Mouse (Mus musculus) ZHBTc4 (cell line): ENCODE measurements at regions not wholly inside any gene's neighbourhood (a gene's known extent, or its start where the extent isn't known, plus 50 kb on each side); places are given as distances from the start of the nearest gene placed in this dataset.

Source experiments
- DNase-seq: peaks from one replicate; pipeline ENCODE4 v3.0.0-alpha.2; 2011; ENCODE audit warnings: low read depth, low spot score

DNA sequence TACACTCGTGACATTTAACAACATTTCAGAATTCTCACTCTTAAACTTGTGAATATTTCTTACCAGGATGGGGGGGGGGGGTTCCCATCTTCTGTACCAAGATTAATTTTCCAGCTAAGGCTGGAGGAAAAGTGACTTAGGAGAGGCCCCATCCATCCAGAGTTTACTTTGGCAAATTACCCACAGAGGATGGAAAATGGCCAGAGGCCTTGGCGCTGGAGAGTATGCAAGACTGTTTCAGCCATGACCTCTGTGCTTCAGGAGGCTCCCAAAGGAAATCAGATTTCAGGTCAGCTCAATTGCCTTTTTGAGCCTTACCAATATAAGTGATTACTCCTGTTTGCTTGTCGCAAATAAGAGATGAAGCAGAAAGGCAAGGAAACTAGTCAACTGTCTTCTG is 143.4 kb upstream of the F930015N05Rik start:
- DNase-seq, result no peak

DNA sequence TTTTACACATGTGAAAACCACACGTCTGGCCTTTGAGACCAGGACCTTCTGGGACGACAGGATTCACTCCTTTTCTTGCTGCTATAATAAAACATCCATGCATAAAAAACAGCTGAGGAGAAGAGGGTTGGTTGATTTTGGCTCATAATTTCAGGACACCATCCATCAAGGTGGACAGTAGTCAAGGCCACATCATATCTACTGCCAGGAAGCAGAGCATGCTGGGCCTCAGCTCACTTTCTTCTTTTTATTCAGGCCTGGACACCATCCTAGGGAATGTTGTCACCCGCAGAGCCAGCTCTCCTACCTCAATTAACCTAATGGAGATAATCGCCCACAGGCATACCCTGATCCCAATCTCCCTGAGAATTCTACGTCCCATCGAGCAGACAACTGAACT is 149.6 kb upstream of the F930015N05Rik start:
- no peak for DNase-seq

DNA sequence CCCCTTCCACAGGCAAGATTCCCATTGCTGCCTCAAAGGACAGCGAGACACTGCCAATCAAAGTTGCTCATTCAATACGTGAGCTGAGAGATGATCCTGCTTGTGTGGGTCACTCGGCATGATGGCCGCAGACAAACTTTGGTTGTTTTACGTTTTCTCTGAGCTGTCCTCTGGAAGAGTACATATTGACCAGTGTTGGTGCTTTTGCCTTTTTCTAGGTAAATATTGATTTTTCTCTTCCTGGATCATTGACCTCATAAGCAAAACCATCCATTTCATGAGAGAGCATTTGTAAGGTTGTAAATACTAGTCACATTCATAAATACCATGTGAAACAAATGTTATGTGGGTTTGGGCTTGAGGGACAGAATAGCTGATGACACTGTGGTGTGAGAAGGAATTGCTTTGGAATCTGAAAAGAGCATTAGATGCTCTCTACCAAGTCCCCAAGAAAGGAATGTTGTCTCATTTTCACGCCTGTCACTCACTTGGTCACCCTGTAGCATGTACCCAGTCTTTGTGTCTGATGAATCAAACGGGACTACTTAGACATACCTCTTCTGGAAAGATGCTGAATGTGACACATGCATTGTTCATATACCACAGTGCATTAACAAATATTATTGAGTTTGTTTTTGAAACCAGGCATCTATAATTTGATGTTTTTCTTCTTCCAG is 150.7 kb upstream of the F930015N05Rik start:
- DNase-seq, result no peak

DNA sequence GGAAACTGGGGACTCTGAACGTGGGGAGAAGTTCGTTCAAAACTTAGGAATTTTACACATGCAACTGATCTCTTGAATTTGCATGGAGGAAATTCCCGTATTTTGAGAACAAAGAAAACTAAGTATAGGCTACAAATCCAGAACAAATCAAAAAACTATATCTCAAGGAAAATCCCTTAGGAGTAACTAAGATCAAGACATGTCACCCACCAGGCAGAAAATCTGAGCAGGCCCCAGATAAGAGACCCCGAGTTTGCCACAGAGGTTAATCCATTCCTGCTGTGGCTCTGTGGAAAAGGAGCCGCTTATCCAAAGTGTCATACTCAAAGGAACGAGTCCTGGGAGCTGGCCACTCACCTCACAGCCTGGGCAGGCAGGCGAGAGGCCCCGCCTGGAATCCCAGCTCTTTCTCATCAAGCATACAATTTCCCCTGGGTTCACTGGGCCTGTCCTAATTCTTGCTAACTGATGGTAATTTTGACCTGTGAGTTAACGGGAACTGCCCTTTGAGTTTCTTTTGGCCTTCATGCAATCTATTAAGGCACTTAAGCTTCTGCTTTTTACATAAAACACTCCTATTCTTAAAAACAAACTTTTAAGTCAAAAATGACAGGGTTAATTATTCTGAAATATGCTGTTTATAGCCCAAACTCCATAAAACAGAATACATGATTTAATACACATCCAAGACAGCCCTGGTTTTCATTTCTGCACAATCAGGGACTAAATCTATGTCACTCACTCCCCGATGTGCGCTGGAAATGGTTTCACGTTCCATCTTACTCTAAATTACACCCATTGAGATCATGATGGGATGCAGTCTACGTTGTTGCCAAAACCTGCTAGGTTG is 151.5 kb upstream of the F930015N05Rik start:
- peak; percentile 2 for DNase-seq

DNA sequence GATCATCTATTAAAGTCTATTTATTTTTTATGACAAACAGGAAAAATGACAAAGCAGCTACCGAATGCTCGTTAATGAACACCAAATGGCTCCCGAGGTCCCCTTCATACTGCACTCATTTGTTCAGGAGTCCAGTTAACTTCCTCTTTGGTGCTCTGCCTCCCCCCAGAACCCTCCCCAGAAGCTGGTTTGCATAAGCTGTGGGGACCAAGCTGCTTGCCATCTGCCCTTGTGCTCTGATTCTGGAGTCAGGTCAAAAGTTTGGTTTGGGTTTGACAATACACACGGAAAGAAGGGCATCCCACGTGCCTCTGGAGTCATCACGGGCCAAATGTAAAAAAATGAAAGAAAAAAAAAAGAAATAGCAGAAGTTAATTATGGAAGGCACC is 152.1 kb upstream of the F930015N05Rik start:
- no peak for DNase-seq

DNA sequence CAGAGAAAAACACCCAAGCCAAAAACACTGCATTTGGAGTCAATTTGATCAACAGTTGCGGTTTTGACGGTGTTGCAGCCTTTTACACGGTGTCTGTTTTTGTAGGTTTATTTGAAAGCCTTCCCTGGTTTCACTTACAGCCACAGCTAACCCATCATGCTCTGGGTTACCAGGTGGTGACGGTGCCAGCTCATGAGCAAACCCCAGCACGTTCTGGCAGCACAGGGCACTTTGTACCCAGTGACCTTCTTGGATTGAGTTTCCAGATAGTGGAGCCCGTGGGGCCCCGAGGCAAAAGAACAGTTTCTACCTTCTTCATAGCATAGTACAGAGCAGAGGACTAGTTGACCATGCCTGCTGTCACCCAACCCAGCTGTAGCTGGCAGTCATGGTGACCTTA is 152.6 kb upstream of the F930015N05Rik start:
- DNase-seq, result no peak

DNA sequence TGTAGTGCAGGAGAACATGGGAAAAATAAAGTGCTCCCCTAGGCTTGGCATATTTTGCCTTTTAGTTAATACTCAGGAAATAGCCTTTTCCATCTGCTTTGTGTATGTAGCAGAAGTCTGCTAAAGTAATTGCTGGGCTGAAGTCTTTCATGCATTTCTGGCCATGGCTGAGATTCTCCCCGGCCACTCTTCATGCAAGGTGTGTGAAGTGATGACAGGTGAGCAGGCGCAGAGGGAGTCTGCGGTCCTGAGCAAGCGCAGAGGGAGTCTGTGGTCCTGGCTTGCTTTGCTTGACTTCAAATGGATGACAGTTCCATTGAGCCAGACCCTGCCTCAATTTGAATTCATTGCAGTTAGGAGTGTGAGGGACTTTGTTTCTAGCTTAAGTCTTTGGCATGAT is 153.6 kb upstream of the F930015N05Rik start:
- no peak for DNase-seq

DNA sequence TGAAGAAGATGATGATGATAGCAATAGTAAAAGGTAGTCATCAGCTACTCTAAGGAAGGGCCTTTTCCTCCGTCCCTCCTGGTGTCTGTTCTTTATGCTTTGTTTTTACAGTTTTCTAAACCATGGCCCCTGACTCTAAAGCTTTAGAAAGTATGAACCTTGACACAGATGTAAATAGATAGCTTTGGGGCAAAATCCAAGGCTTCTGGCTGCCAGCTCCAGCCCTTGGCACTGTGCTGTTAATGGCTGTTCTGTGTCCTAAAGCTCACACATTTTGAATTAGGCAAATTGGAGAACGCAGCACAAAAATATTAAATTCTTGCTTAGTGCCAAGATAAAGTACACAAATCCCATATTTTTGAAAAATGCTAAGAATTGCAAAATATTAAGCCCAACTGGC is 155.8 kb upstream of the F930015N05Rik start:
- DNase-seq, result no peak

DNA sequence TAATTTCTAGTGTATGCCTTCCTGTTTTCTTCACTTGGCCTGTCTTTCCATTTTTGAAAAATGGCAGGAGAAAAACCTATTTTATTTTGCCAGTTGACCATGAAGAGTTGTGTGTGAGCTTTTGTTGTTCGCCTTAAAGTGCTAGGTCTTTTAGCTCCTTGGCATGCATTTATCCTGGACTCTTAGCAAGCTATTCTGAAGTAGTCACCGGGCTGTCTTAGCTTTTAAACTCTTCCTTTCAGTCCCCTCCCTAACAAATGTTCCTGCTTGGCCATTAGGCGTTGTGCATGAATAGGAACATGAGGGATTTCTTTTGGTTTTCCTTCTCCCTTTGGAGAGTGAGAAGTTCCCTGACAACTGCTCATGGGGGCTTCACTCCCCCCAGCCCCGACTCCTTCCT is 160.9 kb upstream of the F930015N05Rik start:
- DNase-seq, result no peak

DNA sequence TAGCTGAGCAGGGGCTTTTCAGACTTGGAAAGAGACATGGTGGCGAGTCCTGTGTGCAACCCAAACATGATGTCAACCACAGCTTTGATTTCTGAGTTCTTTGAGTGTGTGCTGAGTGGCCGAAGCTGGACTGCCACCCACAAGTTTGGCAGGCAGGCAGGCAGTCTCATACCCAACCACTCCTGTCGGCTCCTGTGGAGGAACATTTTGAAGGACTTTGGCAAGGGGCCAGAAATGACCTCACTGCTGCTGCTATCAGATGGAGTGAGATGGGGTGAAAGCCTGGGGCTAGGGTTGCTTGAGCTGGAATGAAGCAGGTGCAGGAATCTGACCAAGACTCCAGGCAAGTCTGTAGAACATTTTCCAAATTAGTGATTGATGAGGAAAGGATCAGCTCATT is 162.7 kb upstream of the F930015N05Rik start:
- no peak for DNase-seq

DNA sequence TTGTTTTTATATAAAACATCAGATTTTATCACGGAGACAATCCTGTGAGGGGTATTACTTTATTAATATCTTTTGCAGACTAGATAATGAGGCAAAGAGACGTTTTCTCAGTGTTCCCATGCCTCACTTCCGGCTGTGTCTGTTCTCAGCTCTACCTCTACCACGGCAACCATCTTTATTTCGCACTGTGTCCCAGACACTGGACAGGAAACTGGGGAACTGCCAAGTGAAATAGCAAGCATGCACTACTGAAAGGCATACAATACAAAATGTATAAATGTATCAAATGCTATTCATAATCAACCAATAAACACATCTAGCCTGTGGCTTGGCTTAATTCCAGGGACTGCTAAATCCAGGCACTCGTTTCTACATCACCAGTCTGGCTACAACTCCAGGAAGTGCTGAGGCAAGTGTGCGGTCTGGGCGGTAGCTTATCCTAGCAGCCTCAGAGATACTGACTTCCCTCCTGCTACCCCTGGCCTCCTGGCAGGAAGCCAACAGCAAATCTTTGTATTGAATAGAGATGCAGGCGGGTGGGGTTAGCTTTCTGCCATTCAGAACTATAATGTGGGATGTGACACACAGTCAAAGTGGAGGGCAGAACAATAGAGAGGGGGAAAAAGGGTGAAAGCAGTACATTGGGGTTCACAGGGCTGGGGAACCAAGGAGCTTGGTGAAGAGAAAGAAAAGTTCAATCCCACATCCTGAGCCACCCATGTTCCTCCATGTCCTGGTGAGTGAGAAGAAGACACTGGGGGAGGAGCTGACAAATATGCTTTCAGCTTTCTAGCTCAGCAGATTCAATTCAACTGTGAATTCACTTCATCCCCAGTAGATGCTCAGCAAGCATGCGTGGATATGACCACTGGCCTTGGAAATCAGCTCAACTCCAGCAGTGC is 164.0 kb upstream of the F930015N05Rik start:
- peak; percentile 40 for DNase-seq

DNA sequence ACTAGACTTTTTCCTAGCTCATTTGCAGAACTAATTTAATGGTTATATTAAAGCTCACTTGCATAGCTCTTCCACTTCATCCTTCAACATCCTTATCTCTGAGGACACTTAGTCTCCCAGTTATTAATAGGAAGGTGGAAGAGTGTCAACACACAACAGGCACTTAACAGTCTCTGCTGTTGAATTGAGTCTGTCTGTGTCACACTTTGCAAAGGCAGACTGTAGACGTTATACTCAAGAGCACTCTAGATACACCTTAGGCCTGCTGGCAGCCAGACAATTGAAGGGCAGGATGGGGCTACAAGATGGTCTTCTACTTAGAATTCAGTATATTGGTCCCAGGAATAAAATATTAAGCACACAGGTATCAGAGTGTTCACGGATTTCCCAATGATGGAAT is 172.6 kb upstream of the F930015N05Rik start:
- DNase-seq, result no peak

DNA sequence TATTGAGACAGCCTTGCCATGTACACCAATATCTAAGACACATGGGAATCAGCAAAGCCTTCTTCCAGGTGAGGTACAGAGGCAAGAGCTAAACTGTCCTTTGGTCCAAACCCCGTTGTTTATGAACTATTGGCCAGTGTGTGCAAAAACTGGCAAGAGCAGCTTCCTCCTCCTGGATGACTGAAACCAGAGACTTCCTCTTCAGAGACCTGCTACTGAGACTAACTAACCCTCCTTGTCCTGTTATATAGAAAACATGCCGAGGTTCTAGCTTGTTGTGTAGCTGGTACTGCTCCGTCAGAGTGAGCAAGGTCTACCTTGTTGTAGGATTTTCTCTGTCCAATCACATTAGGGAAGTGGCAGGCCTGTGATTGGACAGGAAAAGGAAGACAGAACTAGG is 174.3 kb upstream of the F930015N05Rik start:
- no peak for DNase-seq

DNA sequence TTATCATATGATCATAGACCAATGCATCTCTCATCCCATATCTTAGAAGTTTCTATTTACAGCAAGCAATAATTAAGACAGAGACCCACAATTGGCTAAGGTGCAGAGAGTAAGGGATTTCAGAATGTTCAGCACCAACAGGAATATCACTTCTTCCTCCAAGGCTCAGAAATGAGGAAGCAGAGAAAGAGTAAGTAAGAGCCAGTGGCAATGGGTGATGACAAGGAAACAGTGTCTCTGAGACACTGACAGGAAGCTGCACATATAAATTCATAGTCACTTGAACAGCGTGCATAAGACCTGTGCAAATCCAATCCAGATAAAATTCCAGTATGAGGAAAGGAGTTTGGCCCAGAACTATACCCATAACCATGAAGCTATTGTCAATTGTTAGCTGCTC is 178.7 kb upstream of the F930015N05Rik start:
- no peak for DNase-seq

DNA sequence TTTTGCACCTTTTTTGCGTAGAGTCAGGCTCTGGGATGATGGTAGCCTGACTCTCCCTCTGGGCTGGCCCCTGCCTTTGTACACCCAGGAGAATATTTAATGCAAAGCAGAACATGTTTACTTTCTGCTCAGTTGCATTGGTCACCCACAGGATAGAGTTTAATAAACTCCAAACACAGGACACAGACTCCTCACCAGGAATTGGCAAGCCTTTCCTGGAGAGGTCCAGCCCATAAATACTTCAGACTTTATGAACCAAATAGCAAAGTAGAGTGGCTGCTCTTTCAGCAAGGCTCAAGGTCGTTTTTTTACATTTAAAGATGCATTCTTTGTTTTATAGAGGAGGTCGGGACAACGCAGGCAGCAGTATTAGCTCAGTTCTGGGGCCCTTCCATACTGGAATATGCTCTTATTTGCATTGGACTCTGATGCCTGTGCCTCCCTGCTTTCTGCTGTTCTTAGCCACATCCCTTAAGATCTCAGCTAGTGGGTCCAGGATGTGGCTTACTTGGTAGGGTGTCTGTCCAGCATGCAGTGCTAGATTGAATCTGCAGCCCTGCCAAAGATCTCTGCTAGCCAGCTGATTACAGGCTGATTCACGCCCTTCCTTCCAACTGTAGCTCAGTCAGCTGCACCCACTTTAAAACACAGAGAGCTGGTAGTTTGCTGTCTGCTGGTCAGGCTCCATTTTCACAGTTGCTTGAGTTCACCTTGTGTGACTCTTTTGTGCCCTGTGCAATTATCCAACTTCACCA is 182.4 kb upstream of the F930015N05Rik start:
- DNase-seq, result peak; percentile 8

DNA sequence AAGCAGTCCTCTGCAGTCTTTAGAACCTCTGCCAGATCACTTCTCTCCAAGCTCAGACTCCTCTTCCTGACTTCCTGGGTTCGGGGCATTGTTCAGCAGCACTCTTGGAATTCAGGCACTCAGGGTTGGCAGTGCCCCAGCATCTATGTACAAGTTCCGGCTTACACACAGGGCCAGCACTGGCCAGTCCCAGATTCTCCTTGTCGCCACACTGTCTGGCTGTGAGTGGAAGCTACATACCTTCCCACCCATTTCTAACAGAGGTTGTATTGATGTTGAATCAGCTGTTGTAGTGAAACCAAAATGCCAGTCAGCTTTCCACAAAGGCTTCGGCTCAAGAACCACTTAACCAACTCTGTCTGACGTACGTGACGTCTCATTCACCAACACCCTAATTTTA is 190.7 kb upstream of the F930015N05Rik start:
- no peak for DNase-seq

DNA sequence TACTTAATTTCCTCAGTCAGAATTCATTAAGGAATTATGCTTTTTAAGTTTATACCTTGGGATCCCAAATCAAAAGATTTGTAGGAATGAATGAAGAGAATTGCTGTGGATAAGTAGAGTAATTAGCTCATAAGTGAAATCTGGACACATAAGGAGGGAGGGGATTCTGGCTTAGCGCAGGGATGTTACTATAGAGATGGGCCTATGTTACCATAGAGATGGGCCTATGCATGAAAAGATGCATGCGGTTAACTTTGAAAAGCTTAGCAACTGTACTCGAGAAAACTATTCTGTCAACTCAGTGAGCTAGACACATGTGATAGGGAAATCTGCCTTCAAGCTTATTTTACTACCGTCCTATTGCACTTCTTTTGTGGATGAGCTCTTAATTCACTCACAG is 204.5 kb upstream of the F930015N05Rik start:
- no peak for DNase-seq

DNA sequence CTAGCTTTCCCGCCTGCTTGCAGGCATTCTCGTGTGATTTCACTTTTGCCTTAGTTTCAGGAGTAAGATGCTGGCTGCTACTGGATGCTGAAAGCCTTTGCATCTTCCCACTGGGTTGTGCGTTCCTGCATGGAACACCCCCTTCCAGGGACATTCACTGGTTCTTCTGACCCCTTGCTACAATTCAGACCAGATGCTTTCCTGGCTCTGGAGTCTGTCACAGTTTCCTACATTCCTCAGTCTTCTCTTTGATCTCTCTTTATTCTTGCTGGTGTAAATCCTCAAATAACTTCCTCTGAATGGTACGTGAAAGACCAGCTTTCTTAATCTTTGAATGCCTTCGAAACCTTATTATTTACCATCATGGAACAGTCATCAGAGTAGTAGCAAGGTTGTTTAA is 206.7 kb upstream of the F930015N05Rik start:
- DNase-seq, result no peak

DNA sequence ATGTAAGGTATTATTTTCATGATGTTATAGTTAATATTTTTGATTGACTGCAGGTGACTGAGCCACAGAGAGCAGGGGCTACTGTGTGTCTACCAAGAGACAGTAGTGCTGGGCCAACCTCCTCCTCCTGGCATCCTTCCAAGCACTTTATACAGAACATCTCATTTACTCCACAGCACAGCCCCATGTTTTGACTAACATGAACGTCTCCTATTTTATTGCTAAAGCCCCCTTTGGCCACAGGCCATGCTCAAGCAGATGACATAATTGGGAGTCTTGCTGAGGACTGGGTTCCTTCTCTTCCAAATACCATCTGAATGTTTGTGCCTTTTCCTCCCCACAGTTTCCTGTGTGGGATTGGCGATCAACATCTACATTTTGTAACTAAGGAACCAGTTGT is 211.5 kb upstream of the F930015N05Rik start:
- DNase-seq, result no peak

DNA sequence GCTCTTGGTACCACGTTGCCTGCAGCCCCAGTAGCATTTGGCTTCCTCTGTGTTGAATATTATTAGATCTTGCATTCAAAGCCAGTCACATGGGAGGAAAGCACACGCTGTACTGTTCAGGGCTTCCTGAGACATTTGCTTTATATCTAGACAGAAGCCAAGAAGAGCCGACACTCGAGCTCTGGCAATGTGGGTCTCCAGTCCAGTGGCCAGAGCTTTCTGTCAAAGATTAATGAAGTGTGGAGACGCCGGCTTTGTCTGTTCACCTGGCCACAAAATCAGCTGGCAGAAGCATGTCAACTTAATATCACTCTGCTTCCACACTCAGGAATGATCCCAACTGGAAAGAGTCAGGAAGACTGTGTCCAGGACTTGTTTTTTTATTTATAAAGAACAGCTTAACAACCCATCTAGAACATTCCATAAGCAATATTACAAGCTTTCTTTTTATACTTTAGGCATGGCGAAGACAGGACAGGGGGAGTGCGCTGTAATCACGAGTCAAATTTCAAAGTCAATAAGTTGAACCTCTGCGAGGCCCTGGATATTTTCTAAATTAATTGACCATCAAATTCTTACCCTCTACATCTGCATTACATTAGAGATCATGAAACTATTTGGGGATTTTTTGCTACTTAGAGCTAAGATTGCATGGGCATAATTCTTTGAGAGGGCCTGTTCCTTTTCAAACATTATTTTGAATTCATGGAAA is 214.3 kb upstream of the F930015N05Rik start:
- no peak for DNase-seq

DNA sequence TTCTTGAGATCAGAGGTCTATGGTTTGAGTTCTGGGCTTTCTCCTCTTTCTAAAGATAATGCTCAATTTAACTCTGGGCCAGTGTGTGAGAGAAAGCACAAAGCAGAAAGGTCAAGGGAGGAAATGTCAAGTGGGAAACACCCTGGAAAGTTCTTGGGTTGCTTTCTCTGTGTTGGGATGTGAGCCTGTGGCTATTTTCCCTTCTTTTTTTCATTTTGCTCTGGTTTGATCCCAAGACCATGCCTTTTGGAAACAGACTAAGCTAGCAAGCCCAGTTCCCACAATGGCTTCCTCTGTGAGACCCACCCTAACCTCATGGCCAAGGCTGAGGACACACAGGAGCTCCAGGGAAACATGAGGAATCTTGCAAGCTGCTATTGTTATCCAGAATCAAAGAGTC is 216.4 kb upstream of the F930015N05Rik start:
- no peak for DNase-seq
